Mouse (Mus musculus): ENCODE results near the gene Lrrc43. TPM values are rescaled to one million over a fixed set of nuclear protein-coding genes. Genes with fewer than 3 reads are reported as not detected.
A peak's percentile ranks its signal among the peaks of the same experiment; 100 is the strongest.
"Not testable (repeated sequence)": the region's sequence is repeated elsewhere in the genome, so short reads cannot be mapped to it uniquely, and the experiment has no call there.

The Lrrc43 gene
- not detected in 2 replicates for total RNA-seq (2017)

DNA sequence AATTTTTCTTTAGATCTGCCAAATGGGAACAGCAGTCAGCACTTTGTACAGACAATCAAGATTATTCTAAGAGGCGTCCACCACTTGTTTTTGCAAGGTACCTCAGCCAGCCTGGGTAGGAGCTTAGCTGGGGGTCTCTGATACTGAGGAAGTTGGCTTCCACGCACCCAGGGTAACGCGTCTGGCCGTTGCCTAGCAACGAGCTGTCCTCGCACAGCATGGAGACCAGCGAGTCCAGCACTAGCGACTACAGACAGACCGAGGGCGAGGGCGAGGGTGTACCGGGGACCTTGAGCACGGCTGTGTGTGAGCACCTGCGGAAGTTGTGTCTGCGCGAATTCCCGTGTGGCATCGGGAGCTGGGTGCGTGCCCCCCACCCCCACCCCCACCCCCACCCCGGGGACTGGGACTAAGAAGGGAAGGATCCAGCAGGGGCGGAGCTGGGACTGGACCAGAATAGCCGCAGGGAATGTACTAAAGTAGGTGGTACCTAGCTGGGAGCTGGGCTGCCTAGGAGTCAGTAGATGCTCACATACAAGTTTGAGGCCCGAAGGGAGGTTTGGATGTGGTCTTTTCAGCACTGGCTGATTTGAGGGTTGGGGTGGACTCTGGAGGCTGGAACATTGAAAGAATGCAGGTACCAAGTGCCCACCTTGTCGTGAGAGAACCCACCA, at the start of gene Lrrc43, which contains the start of gene Il31:
Lrrc43 (plus strand) TSS at position 194 of the 674 bp plus-strand sequence.
Il31 (minus strand) TSS at position 378 of the 674 bp plus-strand sequence.
- ATAC-seq (replicated peaks; ENCODE audit: low read depth, poor library complexity, severe bottlenecking), result 0 out of 2 replicates have a peak, but pooled peaks have one; percentile 24

DNA sequence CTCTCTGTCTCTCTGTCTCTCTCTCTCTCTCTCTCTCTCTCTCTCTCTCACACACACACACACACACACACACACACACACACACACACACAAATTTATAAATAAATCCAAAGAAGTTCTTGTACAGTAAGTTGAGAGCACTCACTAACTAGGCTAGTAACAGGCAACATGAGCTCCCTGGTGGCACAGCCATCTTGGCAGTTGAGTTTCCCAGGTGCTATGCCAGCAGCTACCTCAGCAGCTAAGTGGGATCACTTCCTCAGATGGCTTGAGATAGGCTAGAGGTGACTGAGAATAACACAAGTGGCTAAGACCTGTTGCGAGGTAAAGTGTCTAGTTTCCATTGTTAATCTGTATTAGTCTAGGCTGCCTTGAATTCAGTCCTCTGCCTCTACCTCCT, 49.8 kb upstream of the Lrrc43 start:
- ATAC-seq (replicated peaks; ENCODE audit: low read depth, poor library complexity, severe bottlenecking), result no peak

DNA sequence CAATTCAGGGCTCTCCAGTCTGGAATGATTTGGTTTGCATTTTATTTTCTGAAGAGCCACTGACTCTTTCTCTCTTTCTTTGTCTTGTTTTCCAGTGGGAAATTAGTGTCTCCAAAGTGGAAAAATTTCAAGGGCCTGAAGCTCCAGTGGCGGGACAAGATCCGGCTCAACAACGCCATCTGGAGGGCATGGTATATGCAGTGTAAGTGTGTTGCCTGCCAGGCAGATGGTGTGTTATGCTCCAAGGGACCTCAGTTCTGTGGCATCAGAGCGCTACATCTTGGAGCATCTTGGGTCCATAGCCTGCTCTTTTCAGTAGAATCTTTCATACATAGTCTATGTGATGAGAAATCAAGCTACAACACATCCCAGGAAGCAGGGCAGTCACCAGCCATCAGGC, 49.2 kb upstream of the Lrrc43 start:
- no peak for ATAC-seq (replicated peaks; ENCODE audit: low read depth, poor library complexity, severe bottlenecking)

DNA sequence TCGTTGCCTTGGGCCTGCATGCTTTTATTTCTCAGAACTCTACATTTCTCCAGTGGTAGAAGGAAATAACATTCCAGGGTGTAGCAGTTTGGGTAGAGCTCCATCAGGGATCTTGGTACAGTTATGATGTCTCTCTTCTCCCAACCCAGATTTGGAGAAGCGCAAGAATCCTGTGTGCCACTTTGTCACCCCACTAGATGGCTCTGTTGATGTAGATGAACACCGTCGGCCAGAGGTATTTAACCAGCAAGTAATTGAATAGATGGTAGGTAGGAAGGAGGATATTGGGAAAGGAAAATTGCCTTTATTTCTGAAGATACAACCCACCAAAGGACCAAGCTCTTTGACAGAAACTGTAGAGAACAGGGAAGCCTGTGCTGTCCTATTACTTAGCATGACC, 48.4 kb upstream of the Lrrc43 start:
- no peak for ATAC-seq (replicated peaks; ENCODE audit: low read depth, poor library complexity, severe bottlenecking)

DNA sequence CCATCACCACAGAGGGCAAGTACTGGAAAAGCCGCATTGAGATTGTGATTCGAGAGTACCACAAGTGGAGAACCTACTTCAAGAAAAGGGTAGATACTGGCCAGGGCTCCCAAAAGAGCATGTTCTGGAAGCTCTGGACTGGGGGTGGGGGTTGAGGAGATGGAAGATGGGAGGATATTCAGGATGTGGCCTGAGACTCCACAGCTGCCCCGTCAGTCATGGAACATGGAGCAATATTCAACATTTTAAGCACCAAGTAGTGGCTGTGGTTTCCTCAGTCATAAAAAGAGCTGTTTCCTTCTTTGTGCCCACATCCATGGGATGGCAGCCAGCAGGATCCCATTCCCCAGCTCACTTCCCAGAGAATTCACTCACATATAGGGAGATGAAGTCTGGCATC, 46.8 kb upstream of the Lrrc43 start:
- no peak for ATAC-seq (replicated peaks; ENCODE audit: low read depth, poor library complexity, severe bottlenecking)

DNA sequence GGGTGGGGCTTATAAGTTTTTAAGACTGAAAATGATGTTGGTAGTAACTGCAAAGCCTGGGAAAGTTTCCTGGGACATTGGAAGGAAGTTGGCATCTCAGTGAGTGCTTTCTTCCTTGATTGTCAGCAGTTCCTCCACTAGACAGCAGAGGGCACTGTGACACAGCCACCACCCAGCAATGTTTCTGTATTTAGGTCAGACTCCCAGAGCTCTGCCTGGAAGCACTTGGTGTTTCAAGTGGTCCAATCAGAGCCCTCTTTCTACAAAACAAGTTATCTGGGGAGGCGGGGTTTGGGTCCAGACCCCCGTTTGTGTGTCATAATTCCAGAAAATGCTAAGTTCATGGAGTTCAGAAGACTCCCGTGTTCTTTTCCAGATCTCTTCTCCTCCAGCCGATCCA, 45.0 kb upstream of the Lrrc43 start:
- peak; percentile 81 for ATAC-seq (replicated peaks; ENCODE audit: low read depth, poor library complexity, severe bottlenecking)

DNA sequence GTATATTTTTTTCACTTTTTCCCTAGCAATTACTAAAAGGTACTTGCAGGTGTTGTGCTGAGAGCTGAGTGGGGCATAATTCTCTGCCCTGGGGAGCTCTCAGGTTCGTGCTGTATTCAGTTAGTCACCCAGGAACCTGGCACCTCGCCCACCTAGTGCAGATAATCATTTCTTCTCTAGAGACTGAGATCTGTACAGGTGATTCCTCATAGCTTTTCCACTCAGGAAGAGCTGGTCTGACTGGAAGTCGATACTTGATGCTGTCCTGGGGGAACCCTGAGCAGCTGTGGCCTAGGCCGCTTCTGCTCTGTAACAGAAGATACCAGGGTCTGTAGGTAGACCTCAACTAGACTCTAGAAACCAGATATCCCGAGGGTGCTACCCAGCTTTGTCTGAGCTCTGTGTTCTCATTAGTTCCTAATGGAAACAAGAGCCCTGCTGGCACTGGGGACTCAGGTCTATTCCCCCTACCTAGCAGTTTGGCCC, 44.2 kb upstream of the Lrrc43 start:
- no peak for ATAC-seq (replicated peaks; ENCODE audit: low read depth, poor library complexity, severe bottlenecking)

DNA sequence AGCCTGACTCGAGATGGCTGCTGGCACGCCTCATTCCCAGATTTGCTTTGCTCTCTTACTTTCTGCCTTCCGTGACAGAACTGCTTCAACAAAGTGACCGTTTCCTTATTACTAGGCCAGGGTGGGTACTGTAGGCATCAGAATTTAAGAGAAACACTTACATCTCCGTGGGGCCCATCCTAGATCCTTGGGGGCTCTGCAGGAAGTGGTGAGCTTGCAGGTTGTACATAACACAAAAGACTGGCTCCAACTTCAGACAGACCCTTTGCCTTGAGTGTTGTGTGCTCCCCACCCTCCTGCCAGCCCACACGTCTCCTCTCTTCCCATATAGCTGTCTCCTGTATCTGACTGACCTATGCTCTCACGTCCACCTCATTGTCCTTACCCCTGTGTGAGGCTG, 37.2 kb upstream of the Lrrc43 start:
- ATAC-seq (replicated peaks; ENCODE audit: low read depth, poor library complexity, severe bottlenecking), result no peak

DNA sequence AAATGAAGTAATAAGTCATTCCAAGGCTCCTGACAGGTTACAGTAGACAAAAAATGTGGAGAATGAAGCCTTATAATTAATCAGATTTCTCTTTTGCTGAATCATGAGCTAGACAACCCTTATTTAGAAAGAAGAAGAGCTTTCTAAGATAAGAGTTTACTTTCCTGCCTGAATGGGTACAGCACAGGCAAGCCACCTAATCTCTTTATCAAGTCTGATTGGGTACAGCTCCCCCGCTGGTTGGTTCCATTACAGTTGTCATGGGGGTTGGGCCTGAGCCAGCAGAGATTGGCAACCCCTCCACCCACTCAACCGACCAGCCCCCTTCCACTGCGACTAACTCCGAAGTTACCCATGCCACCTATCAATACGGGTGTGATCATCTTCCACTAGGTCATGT, 27.7 kb upstream of the Lrrc43 start:
- ATAC-seq (replicated peaks; ENCODE audit: low read depth, poor library complexity, severe bottlenecking), result no peak

DNA sequence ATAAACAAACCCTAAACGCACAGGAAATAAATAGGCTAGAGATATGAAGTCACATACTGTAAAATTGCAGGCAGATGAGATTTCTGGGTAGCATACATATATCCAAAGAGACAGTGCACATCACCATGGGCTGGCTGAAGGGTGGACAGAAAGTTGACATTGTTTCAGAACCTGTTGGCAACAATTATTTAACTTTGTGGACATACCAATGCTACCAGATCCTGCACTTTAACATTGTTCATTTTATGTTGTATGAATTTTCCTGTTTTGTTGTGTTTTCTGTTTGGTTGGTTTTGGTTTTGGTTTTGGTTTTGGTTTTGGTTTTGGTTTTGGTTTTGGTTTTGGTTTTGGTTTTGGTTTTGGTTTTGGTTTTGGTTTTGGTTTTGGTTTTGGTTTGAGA, 24.5 kb upstream of the Lrrc43 start:
- no peak for ATAC-seq (replicated peaks; ENCODE audit: low read depth, poor library complexity, severe bottlenecking)

DNA sequence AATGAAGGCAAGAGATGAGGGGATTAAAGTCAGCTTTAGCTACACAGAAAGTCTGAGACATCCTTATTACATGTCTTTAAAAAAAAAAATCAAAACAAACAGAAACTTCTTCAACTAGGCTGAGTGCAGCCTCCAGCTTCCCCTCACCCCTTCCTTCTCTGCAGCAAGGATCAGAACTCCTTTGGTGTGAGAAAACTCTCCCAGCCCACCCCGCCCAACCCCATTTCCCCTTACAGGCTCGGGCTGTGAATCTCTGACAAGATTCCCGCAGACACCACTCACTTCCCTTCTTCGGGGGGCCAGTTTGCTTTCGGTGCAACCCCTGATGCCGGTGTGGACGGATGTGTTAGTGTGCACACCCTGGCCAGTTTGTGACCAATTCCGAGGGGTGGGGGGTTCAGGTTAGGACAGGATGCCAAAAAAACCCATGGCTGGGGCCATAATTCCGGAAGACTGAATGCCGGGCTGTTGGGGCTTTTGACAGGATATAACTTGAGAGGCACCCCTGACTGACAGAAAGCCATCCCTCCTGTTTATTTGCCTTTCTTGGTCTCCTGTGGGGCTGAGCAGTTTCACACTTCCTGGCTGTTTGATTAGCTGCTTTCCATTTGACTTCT, 18.2 kb upstream of the Lrrc43 start:
- ATAC-seq (replicated peaks; ENCODE audit: low read depth, poor library complexity, severe bottlenecking), result peak; percentile 62

DNA sequence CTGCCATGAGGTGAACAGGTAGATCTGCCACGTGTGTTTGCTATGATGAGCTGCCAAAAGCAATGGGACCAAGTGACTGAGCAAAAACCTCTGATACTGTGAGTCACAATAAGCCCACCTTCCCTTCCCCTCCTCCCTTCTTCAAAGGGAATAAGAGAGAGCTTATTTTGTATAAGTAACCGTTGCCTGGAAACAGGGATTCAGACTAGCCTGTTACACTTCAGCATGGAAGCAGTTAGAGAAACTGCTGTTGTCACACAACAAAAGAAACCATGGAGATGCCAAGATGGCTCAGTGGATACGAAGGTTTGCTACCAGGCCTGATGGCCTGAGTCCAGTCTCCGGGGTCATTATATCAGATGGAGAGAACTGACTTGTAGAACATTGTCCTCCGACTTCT, 15.3 kb upstream of the Lrrc43 start:
- ATAC-seq (replicated peaks; ENCODE audit: low read depth, poor library complexity, severe bottlenecking), result no peak

DNA sequence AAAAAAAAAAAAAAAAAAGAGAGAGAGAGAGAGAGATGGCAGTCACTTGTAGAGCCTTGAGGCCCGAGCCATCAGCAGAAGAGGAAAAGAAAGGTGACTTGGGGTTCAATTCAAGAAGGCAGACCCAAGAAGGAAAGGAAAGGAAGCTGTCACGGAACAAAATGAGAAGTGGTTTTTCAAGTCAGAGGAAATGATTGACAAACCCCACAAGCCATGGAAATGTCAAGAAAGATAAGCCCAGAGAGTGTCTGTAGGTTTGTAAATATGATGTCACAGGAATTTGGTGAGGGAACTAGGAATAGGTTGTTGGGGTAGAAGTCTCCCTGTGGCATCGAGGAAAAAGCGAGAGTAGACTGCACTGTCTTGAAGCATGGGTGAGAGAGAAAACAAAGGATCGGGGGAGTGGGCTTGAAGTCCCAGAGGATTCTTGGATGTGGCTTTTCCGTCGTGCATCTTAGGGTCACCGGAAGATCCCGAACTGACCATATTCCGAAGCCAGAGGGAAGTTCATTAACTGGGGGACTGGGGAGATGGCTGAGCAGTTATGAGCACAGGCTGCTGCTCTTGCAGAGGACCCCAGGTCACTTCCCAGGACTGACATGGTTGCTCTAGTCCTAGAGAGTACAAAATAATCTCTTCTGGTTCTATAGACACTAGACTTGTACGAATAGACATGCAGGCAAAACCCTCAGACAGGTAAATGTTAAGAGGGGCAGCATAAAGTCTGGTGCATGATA, 1.3 kb upstream of the Lrrc43 start:
- ATAC-seq (replicated peaks; ENCODE audit: low read depth, poor library complexity, severe bottlenecking), result peak; percentile 39; the same call in 1 of the 2 replicates

DNA sequence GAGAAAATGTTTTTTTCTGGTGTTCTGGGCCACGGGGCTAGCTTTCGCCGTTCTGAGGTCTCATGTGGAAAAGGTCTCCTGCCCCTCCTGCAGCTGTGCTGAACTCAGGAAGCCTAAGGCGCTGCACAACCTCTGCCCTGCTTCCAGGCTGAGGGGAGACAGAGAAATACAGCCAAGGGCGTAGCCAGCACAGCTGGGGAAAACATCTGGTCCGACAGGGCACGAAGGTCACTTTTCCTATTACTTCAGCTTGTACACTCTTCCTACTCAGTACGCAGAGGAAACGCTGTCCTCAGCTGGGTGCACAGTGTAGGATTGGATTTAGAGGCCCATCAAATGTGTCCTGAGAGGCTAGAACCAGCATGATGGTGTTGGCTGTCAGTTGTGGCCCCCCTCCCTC, 830 bp downstream of the Lrrc43 start:
- ATAC-seq (replicated peaks; ENCODE audit: low read depth, poor library complexity, severe bottlenecking), result no peak

DNA sequence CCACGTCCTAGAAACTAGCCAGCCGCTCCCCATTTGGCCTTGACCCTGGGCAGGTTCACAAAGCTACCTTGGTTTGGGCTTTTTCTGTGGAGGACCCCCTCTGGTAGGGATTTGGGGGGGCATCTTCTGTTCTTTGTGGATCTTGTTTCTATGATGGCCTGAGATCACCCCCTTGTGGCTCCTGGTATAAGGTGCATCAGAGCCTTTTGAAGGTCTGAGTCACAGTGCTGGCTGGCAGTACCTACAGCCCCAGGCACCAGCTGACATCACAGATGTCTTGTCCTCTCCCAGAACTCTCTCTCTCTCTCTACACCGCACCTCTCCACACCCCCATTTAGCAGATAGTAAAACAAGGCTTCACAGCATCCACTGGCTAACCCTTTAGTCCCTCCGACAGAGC, 10.6 kb downstream of the Lrrc43 start:
- peak; percentile 57; the same call in 1 of the 2 replicates for ATAC-seq (replicated peaks; ENCODE audit: low read depth, poor library complexity, severe bottlenecking)

DNA sequence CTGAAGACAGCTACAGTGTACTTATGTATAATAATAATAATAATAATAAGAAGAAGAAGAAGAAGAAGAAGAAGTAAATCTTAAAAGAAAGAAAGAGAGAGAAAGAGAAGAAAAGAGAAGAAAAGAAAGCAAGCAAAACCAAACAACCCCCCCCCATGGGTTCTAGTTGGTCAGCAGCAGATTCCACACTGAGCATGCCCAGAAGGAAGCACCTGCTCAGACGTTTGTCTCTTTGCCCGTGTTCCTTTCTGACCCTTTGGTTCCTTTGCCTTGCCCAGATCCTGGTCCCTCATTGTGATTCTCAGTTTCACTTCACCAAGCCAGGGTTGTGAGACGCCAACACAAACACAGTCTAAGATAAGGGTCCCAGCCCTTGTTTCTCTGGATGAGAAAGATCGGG, 12.9 kb downstream of the Lrrc43 start:
- no peak for ATAC-seq (replicated peaks; ENCODE audit: low read depth, poor library complexity, severe bottlenecking)

DNA sequence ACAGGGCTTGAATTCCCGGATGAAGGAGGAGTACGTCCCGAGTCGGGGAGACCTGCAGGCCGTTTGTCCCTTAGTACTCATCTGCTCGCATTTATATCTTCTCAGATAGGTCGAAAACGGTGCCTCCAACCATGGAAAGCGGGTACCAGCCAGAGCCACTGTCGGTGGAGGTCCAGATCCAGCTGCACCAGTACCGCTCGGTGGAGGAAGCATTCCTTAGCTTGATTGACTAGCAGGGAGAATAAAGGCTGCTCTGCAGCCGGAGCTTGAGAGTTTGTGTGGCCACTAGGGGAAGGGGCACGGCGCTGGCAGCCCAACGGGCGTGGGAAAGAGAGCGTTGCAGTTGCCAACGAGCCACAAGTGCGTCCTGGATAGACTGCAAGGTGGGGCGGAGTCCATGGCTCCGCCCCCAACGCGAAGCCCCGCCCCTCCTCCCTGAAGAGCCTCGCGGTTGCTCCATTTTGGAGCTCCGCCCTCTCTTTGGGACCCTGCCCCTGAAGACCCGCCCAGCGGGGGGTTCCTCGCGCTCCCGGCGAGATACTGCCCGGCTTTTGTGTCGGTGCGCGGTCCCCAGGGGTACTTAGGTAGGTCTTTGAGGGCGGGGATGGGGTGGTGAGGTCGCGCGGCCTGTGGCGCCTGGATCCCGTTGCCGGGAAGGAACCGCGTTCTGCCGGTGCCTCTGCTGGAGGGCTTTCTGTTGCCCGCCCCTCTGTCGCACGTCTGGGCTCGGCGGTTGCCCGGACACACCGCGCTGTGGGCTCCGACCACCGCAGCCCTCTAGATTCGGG, 19.0 kb downstream of the Lrrc43 start:
- peak; percentile 85 for ATAC-seq (replicated peaks; ENCODE audit: low read depth, poor library complexity, severe bottlenecking)

DNA sequence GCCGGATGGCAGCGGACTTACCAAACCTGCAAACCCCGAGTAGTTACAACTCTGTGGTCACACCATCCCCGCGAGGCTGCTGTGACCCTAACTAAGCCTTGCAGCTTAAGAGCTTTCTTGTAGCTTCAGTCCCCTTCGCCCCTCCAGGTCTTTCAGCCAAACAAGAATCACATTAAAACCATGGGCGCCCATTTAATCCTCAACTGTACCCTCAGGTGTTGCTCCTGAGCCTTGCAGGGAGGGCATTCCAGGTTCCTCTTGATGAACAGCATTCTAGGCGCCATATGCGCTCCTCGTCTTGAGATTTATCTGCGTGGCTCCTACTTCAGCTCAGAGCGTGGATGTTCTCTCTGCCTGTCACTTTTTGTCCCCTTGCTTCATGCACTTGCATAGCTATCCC, 19.8 kb downstream of the Lrrc43 start:
- ATAC-seq (replicated peaks; ENCODE audit: low read depth, poor library complexity, severe bottlenecking), result no peak

DNA sequence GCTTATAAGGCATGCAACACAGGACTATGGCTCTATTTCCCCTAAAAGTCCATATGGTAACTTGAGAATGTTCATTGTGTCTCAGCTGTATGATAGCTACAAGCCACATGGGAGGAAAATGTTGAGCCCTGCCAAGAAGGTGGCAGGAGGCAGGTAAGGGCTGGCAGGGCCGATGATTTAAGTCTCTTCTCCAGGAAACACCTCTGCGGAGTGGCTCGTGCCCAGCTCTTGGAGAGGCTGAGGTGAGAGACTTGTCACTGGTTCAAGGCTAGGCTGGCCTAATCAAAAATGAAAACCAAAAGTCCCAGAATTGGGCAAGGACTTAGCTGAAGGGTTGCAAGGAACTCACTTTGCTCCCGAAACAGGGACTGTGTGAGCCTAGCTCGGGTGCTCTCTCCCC, 21.1 kb downstream of the Lrrc43 start, which contains the start of gene B3gnt4:
B3gnt4 (plus strand) TSS at position 301 of the 400 bp plus-strand sequence.
- ATAC-seq (replicated peaks; ENCODE audit: low read depth, poor library complexity, severe bottlenecking), result no peak

DNA sequence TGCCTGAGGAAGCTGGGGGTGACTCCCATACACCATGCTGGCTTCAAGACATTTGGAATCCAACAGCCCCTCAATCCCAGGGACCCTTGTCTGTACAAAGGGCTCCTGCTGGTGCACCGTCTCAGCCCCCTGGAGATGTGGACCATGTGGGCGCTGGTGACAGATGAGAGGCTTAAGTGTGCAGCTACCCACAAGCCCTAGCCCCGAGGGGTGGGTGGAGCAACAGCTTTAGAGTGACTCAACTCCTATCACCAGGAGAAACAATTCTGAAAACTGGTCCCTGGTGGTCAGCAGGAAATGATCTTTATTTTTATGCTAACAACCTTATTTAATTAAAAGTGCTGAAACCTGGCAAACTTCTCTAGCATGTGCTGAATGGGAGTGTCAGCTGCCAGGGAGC, 22.3 kb downstream of the Lrrc43 start:
- ATAC-seq (replicated peaks; ENCODE audit: low read depth, poor library complexity, severe bottlenecking), result not testable (repeated sequence)

Measured in common myeloid progenitor, adult 5-6 weeks (primary cell).